Mouse (Mus musculus): ENCODE data around the gene Sorcs2.

GRCm38 (mm10) chr5:36391751-36392150, 6.2 kb downstream of the Sorcs2 start:
- TF ChIP-seq CTCF (IDR thresholded peaks at IDR 0.05; ENCODE audit: low read depth) (no peak), EP300 (optimal IDR thresholded peaks at IDR 0.05) (no peak)

All from stomach, postnatal 0 days (tissue).